Mouse (Mus musculus): ENCODE measurements around the gene Bcas2. TPM values are rescaled to one million over a fixed set of nuclear protein-coding genes. Genes with fewer than 3 reads are reported as not detected.

Gene Bcas2
- 49.9 TPM for polyA plus RNA-seq (2014; fragmentation: Illumina TruSeq; extraction: RNeasy Lipid Tissue Mini Kit (QIAGEN cat#74804); ENCODE audit: low read depth, low replicate concordance)

GRCm38 (mm10) chr3:103171505-103172267 lies at the start of gene Bcas2:
Gene Bcas2, plus strand, starts transcription at chr3:103171655.

Other genes starting within 250 kb of the Bcas2 start
- 2.1 TPM for gene Sycp1, start 235.6 kb upstream of the Bcas2 start, polyA plus RNA-seq (2014; fragmentation: Illumina TruSeq; extraction: RNeasy Lipid Tissue Mini Kit (QIAGEN cat#74804); ENCODE audit: low read depth, low replicate concordance)
- 0.77 TPM for gene Nr1h5, start 207.5 kb upstream of the Bcas2 start, polyA plus RNA-seq (2014; fragmentation: Illumina TruSeq; extraction: RNeasy Lipid Tissue Mini Kit (QIAGEN cat#74804); ENCODE audit: low read depth, low replicate concordance)
- 33.2 TPM for gene Sike1, start 175.9 kb upstream of the Bcas2 start, polyA plus RNA-seq (2014; fragmentation: Illumina TruSeq; extraction: RNeasy Lipid Tissue Mini Kit (QIAGEN cat#74804); ENCODE audit: low read depth, low replicate concordance)
- gene Csde1, start 151.2 kb upstream of the Bcas2 start, polyA plus RNA-seq (2014; fragmentation: Illumina TruSeq; extraction: RNeasy Lipid Tissue Mini Kit (QIAGEN cat#74804); ENCODE audit: low read depth, low replicate concordance) = 148 TPM
- 29.5 TPM for gene Nras, start 113.4 kb upstream of the Bcas2 start, polyA plus RNA-seq (2014; fragmentation: Illumina TruSeq; extraction: RNeasy Lipid Tissue Mini Kit (QIAGEN cat#74804); ENCODE audit: low read depth, low replicate concordance)
- gene Ampd1, start 97.6 kb upstream of the Bcas2 start, polyA plus RNA-seq (2014; fragmentation: Illumina TruSeq; extraction: RNeasy Lipid Tissue Mini Kit (QIAGEN cat#74804); ENCODE audit: low read depth, low replicate concordance) = not detected
- 1.4 TPM for gene Dennd2c, start 69.1 kb upstream of the Bcas2 start, polyA plus RNA-seq (2014; fragmentation: Illumina TruSeq; extraction: RNeasy Lipid Tissue Mini Kit (QIAGEN cat#74804); ENCODE audit: low read depth, low replicate concordance)
- 19.4 TPM for gene Trim33, start 107.6 kb downstream of the Bcas2 start, polyA plus RNA-seq (2014; fragmentation: Illumina TruSeq; extraction: RNeasy Lipid Tissue Mini Kit (QIAGEN cat#74804); ENCODE audit: low read depth, low replicate concordance)